Mouse (Mus musculus) ovary, postnatal 36 days (tissue): Measurements from ENCODE around the gene Gxylt2.

Experiments used
- DNase-seq: peaks from one replicate; pipeline ENCODE4 v3.0.0; 2022; ENCODE audit warnings: low spot score, mixed read lengths

The Gxylt2 gene

DNA sequence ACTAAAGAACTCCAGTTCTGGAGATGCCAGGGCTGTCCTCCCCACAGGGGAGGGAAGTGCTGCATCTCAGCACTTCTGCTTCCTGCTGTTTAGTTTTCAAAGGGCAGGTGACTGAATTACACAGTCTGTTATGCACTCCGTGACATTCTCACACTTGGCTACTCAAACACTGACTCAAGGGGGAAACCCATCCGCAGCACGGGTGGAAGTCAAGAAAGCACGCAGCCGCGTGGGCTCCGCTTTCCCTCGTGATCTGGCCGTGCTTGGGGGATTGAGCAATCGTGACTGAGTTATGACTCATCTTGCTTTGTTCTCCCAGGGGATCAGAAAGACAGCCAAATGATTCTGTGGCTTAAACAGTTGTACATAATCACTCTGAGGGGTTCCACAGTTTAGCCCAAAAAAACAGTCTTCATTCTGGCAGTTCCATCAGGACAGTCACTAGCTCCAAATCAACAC is 96.0 kb downstream of the Gxylt2 start:
- DNase-seq = peak; percentile 33

DNA sequence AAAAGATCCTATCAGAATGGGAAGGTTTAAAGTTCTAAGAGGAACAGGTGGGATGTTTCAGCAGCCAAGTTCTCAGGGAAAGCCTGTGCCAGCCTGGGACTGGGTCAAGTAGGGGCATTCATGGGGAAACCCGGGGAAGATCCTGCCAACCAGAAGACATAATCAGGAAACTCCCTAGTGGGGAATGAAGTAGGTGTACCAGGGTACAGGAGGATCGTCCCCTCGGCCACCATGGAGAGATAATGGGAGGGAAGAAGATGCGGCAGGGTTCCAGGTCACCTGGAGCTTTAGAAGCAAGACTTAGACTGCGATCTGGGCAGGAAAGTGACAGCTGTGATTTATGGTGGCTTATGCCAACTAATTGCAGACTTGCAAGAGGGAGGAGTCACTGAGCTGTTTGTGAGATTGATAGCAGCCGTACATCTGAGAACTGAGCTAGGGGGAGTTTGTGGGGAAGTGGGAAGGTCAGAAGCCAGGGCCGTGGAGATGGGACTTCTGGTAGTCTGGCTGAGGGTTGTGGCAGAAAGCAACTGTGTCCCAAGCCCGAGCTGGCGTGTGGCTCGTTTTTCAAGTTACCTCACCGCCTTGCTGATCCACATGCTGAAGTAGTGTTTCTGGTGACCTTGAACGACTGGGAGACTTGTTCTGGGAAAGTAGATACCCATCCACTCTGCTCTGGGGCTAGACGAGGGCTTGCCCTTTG is 98.0 kb downstream of the Gxylt2 start:
- peak; percentile 11 for DNase-seq

DNA sequence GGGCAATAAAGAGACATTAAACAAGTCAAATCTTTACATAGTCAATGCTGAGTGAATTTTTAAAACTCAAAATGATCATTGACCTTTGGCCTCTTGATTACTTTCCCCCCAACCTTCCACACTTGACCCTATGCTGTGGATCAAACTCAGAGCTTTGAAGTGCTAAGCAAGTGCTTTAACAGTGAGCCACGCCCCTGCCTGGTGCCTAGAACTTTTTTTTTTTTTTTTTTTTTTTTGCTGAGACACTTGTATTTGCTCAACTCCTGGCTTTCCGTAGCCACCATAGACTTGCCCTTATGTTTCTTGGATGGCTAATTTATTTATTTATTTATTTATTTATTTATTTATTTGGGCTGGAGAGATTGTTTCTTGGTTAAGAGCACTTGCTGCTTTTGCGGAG is 98.7 kb downstream of the Gxylt2 start:
- DNase-seq = no peak

DNA sequence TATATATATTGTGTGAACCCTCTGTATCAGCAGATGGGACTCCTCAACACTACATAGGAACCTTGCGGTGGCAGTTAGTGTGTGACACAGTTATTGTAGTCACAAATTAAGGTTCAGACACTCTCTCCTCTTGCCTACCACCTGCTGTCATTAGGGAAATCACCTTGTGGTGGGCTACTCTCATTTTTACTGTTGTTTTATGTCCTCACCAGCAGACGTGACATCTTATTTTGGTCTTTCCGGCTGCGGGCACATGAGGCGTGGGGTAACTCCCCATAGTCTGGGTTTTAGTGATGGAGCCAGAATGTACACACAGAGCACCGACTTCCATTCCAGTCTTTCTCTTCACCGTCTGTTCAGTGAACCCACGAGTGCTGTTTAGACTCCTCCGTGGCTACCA is 102.7 kb downstream of the Gxylt2 start:
- DNase-seq = no peak

DNA sequence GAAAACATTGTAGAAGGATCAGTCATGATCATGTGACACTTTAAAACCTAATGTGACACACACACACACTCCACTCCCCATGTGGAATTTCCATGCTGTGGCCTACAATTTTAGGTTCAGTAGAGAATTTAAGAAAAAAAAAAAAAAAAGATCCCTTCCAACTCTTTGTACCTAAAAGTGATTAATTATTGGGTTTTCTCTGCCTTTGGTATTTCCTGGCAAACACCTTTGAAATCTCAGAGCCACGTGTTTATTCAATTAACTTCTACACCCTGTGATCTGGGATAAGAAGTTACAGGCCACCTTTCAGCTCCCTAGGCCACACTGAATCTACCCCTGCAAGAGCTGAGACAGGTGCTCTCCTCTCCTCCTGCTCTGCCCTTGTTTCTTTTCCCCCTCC is 103.2 kb downstream of the Gxylt2 start:
- no peak for DNase-seq

DNA sequence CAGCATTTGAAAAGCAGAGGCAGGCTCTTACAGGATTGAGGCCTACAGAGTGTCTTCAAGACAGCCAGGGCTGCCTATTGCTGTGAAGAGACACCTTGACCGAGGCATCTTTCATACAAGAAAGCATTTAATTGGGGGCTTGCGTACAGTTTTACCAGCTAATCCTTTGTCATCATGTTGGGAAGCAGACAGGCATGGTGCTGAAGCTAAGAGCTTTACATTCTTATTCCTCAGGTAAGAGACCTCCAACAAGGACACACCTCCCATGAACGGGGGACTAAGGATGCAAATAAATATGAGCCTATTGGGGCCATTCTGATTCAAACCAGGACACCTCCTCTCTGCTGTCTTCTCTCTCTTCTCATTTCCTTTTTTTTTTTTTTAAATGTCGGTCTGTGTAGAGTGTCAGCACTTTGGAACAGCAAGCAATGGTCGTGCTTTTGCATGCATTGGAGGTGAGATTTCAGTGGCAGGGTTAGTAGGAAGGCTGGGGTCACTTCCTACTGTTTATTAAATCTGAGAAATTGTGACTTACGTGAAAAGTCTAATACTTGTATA is 103.8 kb downstream of the Gxylt2 start:
- DNase-seq = no peak

DNA sequence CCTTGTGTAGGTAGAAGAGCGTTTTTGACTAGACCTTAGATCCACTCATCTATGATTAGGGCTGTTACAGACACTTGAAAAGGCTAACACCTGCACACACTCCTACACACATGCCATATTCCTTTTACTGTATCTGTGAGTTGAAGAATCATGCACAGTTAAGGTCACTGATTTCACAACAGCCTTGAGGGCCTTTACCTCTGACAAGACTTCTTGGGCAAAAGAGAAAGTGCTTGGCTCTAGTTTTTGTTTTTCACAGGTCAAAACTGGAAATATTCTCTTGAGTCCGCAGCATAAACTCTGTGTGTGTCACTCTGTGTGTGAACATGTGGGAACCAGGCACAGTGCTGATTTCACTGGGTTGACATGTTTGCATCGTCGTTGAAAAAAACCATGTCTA is 105.6 kb downstream of the Gxylt2 start:
- no peak for DNase-seq

DNA sequence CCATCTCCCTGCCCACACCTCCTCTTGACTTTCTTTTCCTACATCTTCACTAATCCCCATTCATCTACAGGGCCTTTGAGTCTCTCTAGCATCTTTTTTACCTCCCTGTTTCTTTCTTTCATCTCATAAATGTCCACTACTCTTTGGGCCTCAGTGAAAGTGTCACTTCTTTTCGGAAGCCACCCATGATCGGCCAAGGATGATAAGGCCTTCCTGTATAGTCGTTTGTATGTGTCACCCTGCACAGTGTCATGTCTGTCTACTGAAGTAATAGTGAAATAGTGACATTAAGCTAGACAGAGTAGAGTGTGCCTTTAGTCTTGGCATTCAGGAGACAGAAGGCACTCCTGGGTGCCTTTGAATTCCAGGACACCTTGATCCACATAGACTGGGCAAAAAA is 107.2 kb downstream of the Gxylt2 start:
- no peak for DNase-seq

DNA sequence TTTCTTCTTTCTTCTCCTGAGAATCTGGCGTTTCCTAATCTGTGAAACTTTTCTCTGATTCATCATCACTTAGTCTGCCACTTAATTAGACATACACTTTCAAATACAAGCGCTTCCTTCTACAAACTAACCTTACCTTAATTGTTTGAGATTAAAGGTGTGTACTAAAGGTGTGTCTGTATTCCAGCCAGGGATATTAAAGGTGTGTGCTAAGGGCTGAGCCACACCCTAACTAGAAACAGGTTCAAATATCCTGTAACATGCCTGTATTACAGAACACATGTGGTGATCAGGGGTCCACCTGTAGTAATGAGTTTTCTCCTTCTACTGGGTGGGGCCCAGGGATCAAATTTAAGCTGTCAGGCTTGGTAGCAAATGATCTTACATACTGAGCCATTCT is 116.8 kb downstream of the Gxylt2 start:
- no peak for DNase-seq

DNA sequence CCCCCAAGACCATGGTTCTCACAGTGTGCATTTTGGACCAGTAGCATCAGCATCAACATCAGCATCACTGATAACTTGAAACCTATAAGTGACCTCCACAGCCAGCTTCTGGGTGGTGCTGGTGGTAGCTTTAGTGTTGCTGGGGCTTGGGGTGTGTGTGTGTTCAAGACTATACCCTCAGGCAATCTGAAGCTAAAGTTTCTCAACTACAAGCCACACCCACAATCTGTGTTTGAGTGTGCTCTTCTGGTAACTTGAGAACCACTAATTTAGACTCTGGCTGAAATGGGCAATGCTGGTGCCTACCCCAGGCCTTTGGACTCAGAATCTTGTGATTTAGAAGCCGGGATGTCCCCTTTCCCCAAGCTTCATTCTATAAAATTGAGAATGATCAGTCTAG is 118.8 kb downstream of the Gxylt2 start:
- DNase-seq = no peak

DNA sequence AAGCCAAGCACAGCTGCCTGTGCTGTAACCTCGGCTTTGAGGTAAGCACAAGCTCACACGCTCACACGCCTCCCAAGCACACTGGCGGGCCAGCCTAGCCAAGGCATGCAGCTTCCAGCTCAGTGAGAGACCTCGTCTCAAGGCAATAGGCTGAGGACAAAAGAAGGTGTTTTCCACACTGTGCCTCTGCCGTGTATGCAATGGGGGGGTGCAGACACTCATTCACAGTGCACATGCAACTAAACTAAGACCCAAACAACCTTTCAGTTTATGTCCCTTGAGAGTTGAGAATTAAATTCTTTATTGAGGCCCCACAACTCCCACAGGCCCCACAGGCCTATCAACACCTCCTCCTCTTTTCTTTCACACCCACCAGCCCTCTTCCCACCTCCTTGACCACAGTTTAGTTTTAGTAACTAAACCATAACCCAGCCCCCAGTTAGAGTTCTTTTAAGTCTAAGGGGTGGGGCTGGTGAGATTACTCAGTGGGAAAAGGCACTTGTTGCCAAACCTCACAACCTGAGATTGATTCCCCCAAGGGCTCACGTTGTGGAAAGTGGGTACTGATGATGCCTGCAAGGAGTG is 119.9 kb downstream of the Gxylt2 start:
- DNase-seq = no peak

DNA sequence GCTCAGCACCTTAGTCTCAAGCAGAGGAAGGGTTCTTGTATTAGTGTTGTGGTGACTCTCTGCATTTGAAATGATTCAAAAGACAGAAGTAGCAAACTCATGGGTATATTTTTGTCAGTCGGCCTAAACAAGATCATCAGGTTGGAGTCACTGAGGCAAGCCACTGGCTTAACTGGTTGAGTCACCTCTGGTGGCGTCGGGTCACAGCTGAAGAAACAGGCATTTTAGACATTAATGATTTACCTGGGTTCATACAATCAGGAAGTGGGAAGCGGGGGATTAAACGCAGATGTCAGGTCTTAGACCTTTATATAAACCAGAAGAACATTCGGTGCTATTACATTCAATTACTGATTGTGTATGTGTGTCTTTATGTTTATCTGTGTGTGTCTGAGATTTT is 121.5 kb downstream of the Gxylt2 start:
- no peak for DNase-seq

DNA sequence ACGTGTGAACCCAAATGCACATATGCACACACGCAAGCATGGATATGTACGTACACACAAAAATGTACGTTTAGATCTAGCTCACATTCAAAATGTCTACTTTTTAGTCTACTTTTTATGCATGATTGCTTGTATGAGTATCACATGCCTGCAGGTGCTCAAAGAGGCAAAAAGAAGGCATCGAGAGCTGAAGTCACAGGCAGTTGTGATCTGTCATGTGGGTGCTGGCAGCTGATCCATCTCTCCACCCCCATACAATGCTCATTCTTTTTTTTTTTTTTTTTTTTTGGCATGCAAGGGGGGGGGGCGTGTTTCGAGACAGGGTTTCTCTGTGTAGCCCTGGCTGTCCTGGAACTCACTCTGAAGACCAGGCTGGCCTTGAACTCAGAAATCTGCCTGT is 124.0 kb downstream of the Gxylt2 start:
- no peak for DNase-seq

DNA sequence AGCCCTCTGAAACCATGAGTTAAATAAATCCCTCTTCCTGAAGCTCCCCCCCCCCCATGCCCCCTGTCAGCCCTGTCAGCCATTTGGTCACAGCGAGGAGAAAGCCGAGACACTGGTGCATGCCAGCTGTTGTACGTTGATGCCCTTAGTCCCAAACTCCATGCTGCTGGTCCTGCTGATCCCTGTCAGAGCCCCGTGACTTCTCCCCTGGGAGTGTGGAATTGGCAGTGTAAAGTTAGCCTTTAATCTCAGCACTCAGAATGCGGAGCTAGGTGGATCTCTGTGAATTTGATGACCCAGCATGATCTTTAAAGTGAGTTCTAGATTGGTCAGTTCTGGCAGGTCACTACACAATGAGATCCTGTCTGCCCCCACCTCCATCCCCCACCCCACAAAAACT is 125.2 kb downstream of the Gxylt2 start:
- no peak for DNase-seq

DNA sequence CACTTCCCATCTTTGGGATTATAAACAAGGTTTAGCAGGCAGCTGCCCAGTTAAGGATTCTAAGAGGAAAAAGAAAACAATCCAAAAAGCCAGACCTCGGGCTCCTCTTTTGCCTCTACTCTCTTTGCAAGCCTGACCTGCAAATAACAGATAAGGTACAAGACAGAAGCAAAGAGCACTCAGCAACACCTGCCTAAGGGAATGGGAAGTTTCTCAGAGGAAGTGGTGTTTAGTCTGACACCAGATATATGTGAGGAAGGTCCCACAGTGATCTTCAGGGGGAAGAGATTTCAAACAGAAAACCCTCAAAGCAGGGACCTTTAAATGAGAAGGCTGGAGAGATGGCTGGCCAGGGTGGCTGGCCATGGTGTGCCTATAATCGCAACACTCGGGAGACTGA is 126.7 kb downstream of the Gxylt2 start:
- DNase-seq = no peak

DNA sequence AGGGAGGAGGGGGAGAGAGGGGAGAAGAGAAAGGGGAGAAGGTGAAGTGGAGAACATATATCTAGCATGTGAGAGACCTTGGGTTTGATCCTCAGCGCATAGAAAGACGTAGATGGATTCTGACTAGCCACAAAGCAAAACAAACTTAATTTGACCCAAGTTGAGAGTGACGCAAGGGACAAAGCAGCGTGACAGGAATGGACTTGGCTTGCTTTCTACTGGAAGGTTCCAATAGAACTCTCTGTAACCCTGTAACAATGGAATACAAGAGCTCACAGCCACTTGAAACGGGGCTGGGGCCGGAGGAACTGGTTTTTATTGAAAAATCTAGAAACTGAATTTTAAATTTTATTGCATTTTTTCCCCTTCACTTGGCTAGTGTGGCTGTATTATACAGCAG is 127.2 kb downstream of the Gxylt2 start:
- DNase-seq = no peak

DNA sequence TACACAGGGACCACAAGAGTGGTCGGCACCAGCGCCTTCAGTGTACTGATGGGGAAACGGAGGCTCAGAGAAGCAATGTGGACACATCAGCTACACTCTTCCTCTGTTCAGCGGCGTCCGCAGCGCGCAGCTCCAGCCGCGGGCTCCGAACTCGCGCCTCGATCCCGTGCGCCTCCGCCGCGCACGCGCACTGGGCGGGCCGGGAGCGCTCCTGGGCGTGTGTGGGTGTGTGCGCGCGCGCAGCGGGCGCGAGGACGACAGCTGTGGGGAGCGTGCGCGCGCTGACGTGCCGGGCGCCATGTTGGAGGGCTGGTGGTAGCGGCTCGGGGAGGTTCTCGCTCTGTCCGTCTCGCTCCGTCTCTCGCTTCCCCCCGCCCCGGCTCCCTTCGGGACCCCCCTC is 128.8 kb downstream of the Gxylt2 start, which contains the start of gene Ppp4r2:
Gene Ppp4r2, plus strand, starts transcription at position 268 of the 400 bp plus-strand sequence.
- DNase-seq = peak; percentile 92

DNA sequence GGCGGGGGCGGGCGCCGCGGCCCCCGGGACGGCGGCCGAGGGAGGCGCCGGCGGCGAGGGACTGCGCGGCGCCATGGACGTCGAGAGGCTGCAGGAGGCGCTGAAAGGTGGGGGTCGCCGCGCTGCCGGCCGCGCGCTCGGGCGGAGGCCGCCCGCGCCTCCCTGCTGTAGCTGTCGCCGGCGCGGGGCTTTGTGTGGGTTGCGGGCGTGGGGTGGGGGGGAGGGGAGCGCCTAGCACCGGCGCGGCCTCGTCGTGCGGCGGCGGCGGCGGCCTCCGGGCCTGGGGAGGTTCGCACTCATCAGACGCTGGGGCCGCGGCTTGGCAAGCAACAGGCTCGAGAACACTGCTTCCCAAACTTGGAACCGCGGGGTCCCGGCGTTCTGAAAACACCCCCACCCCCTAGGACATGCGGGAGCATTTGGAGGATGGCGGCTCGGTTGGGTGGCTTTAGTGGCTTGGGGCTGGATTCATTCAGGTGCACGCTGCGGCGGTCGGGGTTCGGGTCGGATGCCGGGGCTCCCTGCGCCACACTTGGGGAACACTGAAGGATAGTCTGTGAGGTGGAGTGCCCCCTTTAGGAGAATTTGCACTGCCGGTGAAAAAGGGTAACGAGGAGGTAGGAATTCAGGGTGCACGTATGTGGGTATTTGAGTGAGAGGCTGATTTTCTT is 129.4 kb downstream of the Gxylt2 start:
- peak; percentile 62 for DNase-seq

DNA sequence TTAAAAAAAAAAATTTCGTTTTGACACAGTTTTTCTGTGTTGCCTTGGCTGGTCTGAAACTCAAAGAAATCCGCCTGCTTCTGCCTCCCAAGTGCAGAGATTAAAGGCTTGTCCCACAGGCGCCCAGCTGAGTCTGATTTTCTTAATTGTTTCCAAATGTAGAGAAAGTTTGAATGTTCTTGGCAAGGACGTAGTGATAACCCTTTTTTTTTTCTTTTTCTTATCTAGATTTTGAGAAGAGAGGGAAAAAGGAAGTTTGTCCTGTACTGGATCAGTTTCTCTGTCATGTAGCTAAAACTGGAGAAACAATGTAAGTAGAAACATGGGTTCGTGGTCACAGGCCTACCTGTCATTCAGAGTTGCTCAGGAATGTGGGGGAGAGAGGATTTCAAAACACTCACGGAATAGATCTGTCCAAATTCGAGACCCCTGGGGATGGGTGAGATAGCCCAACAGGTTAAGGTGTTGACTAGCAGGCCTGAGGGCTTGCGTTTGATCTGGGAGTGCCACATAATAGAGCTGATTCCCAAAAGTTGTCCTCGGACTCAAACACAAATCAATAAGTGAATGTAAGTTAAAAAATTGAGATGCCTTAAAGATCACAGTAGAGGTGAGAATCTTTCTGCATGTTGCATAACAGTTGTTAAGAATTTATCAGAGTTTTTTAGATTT is 130.1 kb downstream of the Gxylt2 start:
- DNase-seq = no peak

DNA sequence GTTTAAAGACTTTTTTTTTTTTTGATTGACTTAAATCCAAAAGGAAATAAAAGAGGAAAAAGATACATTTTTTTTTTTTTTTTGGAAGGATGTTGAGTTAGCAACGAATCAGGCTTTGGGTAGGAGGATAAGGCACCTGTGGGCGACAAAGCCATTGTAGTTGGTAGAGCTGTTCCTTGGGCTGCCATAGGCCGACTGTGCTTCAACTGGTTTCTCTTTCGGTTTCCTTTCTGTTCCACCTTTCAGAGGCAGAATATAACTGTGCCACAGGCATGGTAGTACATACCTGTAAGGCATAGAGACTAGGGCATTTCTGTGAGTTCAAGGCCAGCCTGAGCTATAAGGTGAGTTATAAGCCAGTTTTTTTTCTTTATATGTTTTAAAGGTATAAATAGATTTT is 140.5 kb downstream of the Gxylt2 start:
- no peak for DNase-seq

DNA sequence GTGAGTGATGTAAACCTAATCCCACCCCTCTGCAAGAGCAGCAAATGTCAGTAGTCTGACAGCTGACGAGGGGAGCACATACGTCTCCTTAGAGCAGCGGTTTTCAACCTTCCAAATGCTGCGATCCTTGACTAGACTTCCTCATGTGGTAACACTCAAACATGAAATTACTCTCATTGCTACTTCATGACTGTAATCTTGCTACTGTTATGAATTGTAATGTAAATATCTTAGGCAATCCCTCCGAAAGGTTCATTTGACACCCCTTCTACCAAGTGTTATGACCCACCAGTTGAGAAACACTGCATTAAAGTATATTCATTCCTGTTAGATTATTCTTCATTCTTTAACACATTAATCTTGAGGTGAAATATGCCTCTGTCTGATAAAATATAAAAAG is 142.7 kb downstream of the Gxylt2 start:
- DNase-seq = no peak

DNA sequence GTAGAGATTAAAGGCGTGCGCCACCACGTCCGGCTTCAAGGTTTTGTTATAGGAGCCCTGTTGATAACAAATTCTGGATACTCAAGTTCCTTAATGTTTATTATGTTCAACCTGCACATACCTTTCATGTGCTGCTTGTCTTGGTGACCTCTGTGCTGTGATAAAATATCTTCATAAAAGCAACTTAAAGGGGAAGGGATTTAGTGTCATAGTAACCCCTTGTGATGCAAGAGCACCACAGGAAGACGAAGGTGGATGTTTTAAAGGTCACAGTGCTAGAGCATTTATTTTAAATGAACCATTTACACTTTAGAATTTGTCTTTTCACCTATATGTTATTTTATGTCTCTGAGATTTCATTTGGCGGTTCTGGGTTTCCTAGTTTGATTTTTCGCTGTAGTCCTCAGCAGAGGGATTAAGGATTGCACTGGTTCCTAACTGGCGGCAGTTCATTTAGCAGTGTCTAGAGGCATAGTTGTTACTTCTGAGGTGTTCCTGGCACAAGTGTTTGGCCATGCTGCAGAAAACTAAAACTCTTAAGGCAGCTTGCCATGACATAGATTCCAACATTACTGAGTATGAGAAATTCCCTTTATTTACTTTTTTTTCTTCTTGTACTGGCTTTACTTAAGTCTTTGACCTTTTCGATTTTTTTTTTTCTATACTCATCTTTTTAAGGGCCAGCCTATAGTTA is 144.3 kb downstream of the Gxylt2 start:
- no peak for DNase-seq
